8 mouse cellular contexts compared by ENCODE assay signal in genomic region chr14:11161751-11162231, GRCm38 (mm10). TPM values are rescaled to one million over a fixed set of nuclear protein-coding genes. Genes with fewer than 3 reads are reported as not detected.
DNase-seq lines count a peak whose midpoint lies in the region; ATAC-seq and TF ChIP-seq lines count a peak whose summit lies in the region.

Gene Fhit (minus strand): TSS chr14:11162035.

- WGBS in forebrain, embryonic 14.5 days: 0% methylated on average over 28 of the region's 28 CpGs
- WGBS in heart, postnatal 0 days: under 1% methylated on average over 28 of the region's 28 CpGs
- WGBS in liver, embryonic 12.5 days (ENCODE audit: insufficient replicate concordance): 1% methylated on average over 28 of the region's 28 CpGs
- under 1% methylated on average over 28 of the region's 28 CpGs for WGBS in stomach, embryonic 14.5 days

- in situ Hi-C loops in CH12.LX (cut with MboI; ENCODE audit: low pct_ligation_motif_present, low pct_unique_long_range_greater_than_20kb, low sequenced_read_pairs): no loop called here

- H3K4me3 ChIP-seq in CH12.LX (replicated peaks in 1 of 3; ENCODE audit: low read depth in 2 of 3, low read length in 2 of 3, poor library complexity in 1 of 3): peak within 1 kb of the TSS; percentile 12 to 63 (median 52)
- peak within 1 kb of the TSS; percentile 51 for H3K4me3 ChIP-seq in forebrain, embryonic 14.5 days (ENCODE audit: low read depth, low read length)
- H3K4me3 ChIP-seq in heart, postnatal 0 days (ENCODE audit: low read depth, low read length): peak within 1 kb of the TSS; percentile 67
- peak within 1 kb of the TSS; percentile 60 for H3K4me3 ChIP-seq in liver, embryonic 12.5 days
- peak within 1 kb of the TSS; percentile 61 for H3K4me3 ChIP-seq in stomach, embryonic 14.5 days (ENCODE audit: low read depth, low read length)

- H3K9ac ChIP-seq in CH12.LX (ENCODE audit: insufficient read depth, low read depth): no peak within 1 kb of the TSS
- H3K9ac ChIP-seq in forebrain, embryonic 14.5 days (ENCODE audit: low read length): peak within 1 kb of the TSS; percentile 58
- peak within 1 kb of the TSS; percentile 59 for H3K9ac ChIP-seq in heart, postnatal 0 days (replicated peaks; ENCODE audit: low read depth, low read length)
- peak within 1 kb of the TSS; percentile 61 for H3K9ac ChIP-seq in liver, embryonic 12.5 days
- peak within 1 kb of the TSS; percentile 40 for H3K9ac ChIP-seq in stomach, embryonic 14.5 days (replicated peaks; ENCODE audit: low read depth, low read length)

- no peaks in the 10 kb centered on the region for H3K27me3 ChIP-seq in CH12.LX (replicated peaks)
- no peaks in the 10 kb centered on the region for H3K27me3 ChIP-seq in forebrain, embryonic 14.5 days (replicated peaks; ENCODE audit: control insufficient read depth, insufficient read depth, low read length)
- H3K27me3 ChIP-seq in heart, postnatal 0 days (ENCODE audit: control insufficient read depth, insufficient read depth, low read length): no peaks in the 10 kb centered on the region
- H3K27me3 ChIP-seq in liver, embryonic 12.5 days (replicated peaks): no peaks in the 10 kb centered on the region
- no peaks in the 10 kb centered on the region for H3K27me3 ChIP-seq in stomach, embryonic 14.5 days (ENCODE audit: control insufficient read depth, insufficient read depth, low read length)

- no peak for TF ChIP-seq RAD21 in CH12.LX (IDR thresholded peaks at IDR 0.05; ENCODE audit: low read depth, low read length)

- peak; percentile 96 for ATAC-seq in forebrain, embryonic 14.5 days
- ATAC-seq in heart, postnatal 0 days (ENCODE audit: insufficient read depth, low read depth): peak; percentile 97
- peak; percentile 91 for ATAC-seq in liver, embryonic 12.5 days
- peak; percentile 98 for ATAC-seq in stomach, embryonic 14.5 days (ENCODE audit: insufficient number of reproducible peaks, insufficient read depth, low FRiP score, low read depth)

- no peaks in the 10 kb centered on the region for H3K36me3 ChIP-seq in CH12.LX (replicated peaks in 1 of 2; ENCODE audit: control insufficient read depth in 1 of 2, insufficient read depth in 1 of 2, low read length in 1 of 2)
- no peaks in the 10 kb centered on the region for H3K36me3 ChIP-seq in forebrain, embryonic 14.5 days (ENCODE audit: control insufficient read depth, insufficient read depth, low read length)
- H3K36me3 ChIP-seq in heart, postnatal 0 days (replicated peaks; ENCODE audit: control insufficient read depth, insufficient read depth, low read length): no peaks in the 10 kb centered on the region
- H3K36me3 ChIP-seq in liver, embryonic 12.5 days: no peaks in the 10 kb centered on the region
- H3K36me3 ChIP-seq in stomach, embryonic 14.5 days (ENCODE audit: control insufficient read depth, insufficient read depth, low read length): no peaks in the 10 kb centered on the region

- no peak for TF ChIP-seq EP300 in CH12.LX (IDR thresholded peaks at IDR 0.05; ENCODE audit: low read length)
- no peak for TF ChIP-seq EP300 in heart, postnatal 0 days (IDR thresholded peaks at IDR 0.05; ENCODE audit: low read depth)

- TF ChIP-seq POLR2A in CH12.LX (IDR thresholded peaks at IDR 0.05; ENCODE audit: low read depth, low read length): no peak

- DNase-seq in CH12.LX (ENCODE audit: extremely low read depth): peak; percentile 80
- DNase-seq in cerebellum, adult 11 months: peak; percentile 92
- peak; percentile 97 for DNase-seq in forebrain, embryonic 14.5 days (ENCODE audit: low spot score)
- peak; percentile 95 for DNase-seq in heart, postnatal 0 days (ENCODE audit: low spot score)
- DNase-seq in kidney, postnatal 25 days: peak; percentile 95 to 98
- DNase-seq in neural tube, embryonic 10.5 days (ENCODE audit: extremely low spot score, low spot score): peak; percentile 79

- peaks cover 0 to 30% of the 10 kb centered on the region in 2 experiments; a peak in 2 of 4 replicates for H3K4me1 ChIP-seq in CH12.LX (ENCODE audit: control insufficient read depth in 1 of 2, insufficient read depth in 2 of 2)
- H3K4me1 ChIP-seq in forebrain, embryonic 14.5 days (ENCODE audit: control insufficient read depth, insufficient read depth, low read length): 0 out of 2 replicates have a peak, but pooled peaks cover 2% of the 10 kb centered on the region
- H3K4me1 ChIP-seq in heart, postnatal 0 days (ENCODE audit: control insufficient read depth, insufficient read depth): no peaks in the 10 kb centered on the region
- H3K4me1 ChIP-seq in liver, embryonic 12.5 days: no peaks in the 10 kb centered on the region
- H3K4me1 ChIP-seq in stomach, embryonic 14.5 days (ENCODE audit: control insufficient read depth, insufficient read depth, low read length): no peaks in the 10 kb centered on the region

- H3K27ac ChIP-seq in CH12.LX (ENCODE audit: insufficient read depth, low read depth): no peak within 1 kb of the TSS
- peak within 1 kb of the TSS; percentile 56; the same call in 1 of the 2 replicates for H3K27ac ChIP-seq in forebrain, embryonic 14.5 days (ENCODE audit: low read depth, low read length)
- H3K27ac ChIP-seq in heart, postnatal 0 days (ENCODE audit: low read depth): peak within 1 kb of the TSS; percentile 61
- H3K27ac ChIP-seq in liver, embryonic 12.5 days: no peak within 1 kb of the TSS
- peak within 1 kb of the TSS; percentile 22; the same call in 1 of the 2 replicates for H3K27ac ChIP-seq in stomach, embryonic 14.5 days (ENCODE audit: low read length)

- no peaks in the 10 kb centered on the region for H3K9me3 ChIP-seq in CH12.LX (replicated peaks; ENCODE audit: low read length)
- H3K9me3 ChIP-seq in forebrain, embryonic 14.5 days (replicated peaks; ENCODE audit: control insufficient read depth, low read length): no peaks in the 10 kb centered on the region
- no peaks in the 10 kb centered on the region for H3K9me3 ChIP-seq in heart, postnatal 0 days (replicated peaks; ENCODE audit: control insufficient read depth, low read length)
- no peaks in the 10 kb centered on the region for H3K9me3 ChIP-seq in liver, embryonic 12.5 days (replicated peaks)
- no peaks in the 10 kb centered on the region for H3K9me3 ChIP-seq in stomach, embryonic 14.5 days (ENCODE audit: control insufficient read depth, low read depth, low read length)

- H3K79me2 ChIP-seq in CH12.LX (replicated peaks; ENCODE audit: control insufficient read depth, extremely low read depth, insufficient read depth, poor library complexity, severe bottlenecking): no peaks in the 10 kb centered on the region

- dilution Hi-C loops in CH12.LX (cut with MboI; ENCODE audit: extremely low pct_ligation_motif_present, extremely low pct_unique_long_range_greater_than_20kb, low sequenced_read_pairs): no loop called here

- no peak within 1 kb of the TSS for H3K4me2 ChIP-seq in CH12.LX (ENCODE audit: insufficient read depth, low read depth, poor library complexity, severe bottlenecking)
- H3K4me2 ChIP-seq in forebrain, embryonic 14.5 days (ENCODE audit: low read length): peak within 1 kb of the TSS; percentile 80
- peak within 1 kb of the TSS; percentile 88 for H3K4me2 ChIP-seq in heart, postnatal 0 days (ENCODE audit: low read depth, low read length)
- H3K4me2 ChIP-seq in liver, embryonic 12.5 days: peak within 1 kb of the TSS; percentile 75
- H3K4me2 ChIP-seq in stomach, embryonic 14.5 days (replicated peaks; ENCODE audit: low read depth, low read length): peak within 1 kb of the TSS; percentile 71

- no peak for TF ChIP-seq CTCF in CH12.LX (conservative IDR thresholded peaks at IDR 0.05 in 1 of 2, IDR thresholded peaks at IDR 0.05 in 1 of 2; ENCODE audit: low read depth in 2 of 2, low read length in 2 of 2)
- TF ChIP-seq CTCF in heart, postnatal 0 days (IDR thresholded peaks at IDR 0.05; ENCODE audit: low read depth): no peak

TF ChIP-seq in CH12.LX, 34 proteins besides CTCF, POLR2A, EP300 and RAD21:
- TF ChIP-seq MXI1 (IDR thresholded peaks at IDR 0.05; ENCODE audit: low read depth, low read length) (no peak), BHLHE40 (IDR thresholded peaks at IDR 0.05; ENCODE audit: low read depth, low read length) (no peak), CHD2 (IDR thresholded peaks at IDR 0.05; ENCODE audit: low read length) (no peak), MAFK (IDR thresholded peaks at IDR 0.05; ENCODE audit: insufficient replicate concordance, low read length) (no peak), CHD1 (IDR thresholded peaks at IDR 0.05; ENCODE audit: low read depth, low read length) (no peak), NELFE (IDR thresholded peaks at IDR 0.05; ENCODE audit: low read depth, low read length) (no peak), TBP (conservative IDR thresholded peaks at IDR 0.05; ENCODE audit: low read depth, low read length) (no peak), HCFC1 (IDR thresholded peaks at IDR 0.05; ENCODE audit: low read depth, low read length) (peak; percentile 82), ZMIZ1 (IDR thresholded peaks at IDR 0.05; ENCODE audit: low read depth, low read length) (no peak), ZKSCAN1 (IDR thresholded peaks at IDR 0.05; ENCODE audit: borderline replicate concordance, low read depth, low read length) (no peak), TCF12 (IDR thresholded peaks at IDR 0.05; ENCODE audit: low read depth, low read length) (no peak), JUN (IDR thresholded peaks at IDR 0.05; ENCODE audit: insufficient read depth, low read depth, low read length) (no peak), ZNF384 (IDR thresholded peaks at IDR 0.05; ENCODE audit: low read depth, low read length) (peak; percentile 82)

RNA-seq across cellular contexts. Expression of gene Fhit, which starts in this region (rescaled TPM):
- 0.64 and 1.1 TPM in 2 replicates for total RNA-seq in CH12.LX (2012; rRNA removed)
- total RNA-seq in CH12.LX (2014; rRNA removed): 1.2 and 1.9 TPM in 2 replicates
- polyA plus RNA-seq in CH12.LX (2012; ENCODE audit: insufficient read length, low read depth): 0.64 and 1.4 TPM in 2 replicates
- 6.8 and 8.1 TPM in 2 replicates for polyA plus RNA-seq in forebrain, embryonic 14.5 days (2014; fragmentation: Nextera tagmentation; extraction: Ambion mirVana)
- 3.7 and 4.1 TPM in 2 replicates for total RNA-seq in heart, postnatal 0 days (2014; rRNA removed; ENCODE audit: low replicate concordance)
- 4.9 and 5.2 TPM in 2 replicates for polyA plus RNA-seq in heart, postnatal 0 days (2015; fragmentation: Nextera tagmentation; extraction: Ambion mirVana)
- polyA plus RNA-seq in liver, embryonic 12.5 days (2016; fragmentation: Nextera tagmentation; extraction: Ambion mirVana): 2.1 and 2.3 TPM in 2 replicates
- 9.7 and 10.3 TPM in 2 replicates for polyA plus RNA-seq in stomach, embryonic 14.5 days (2014; fragmentation: Nextera tagmentation; extraction: Ambion mirVana)

Comparison
In these comparisons a context has a peak if more than half of its experiments do, and no peak if none do; other contexts are left out.
1. H3K27ac ChIP-seq: peak in forebrain, embryonic 14.5 days (single experiment), heart, postnatal 0 days (single experiment) and stomach, embryonic 14.5 days (single experiment); none in CH12.LX (single experiment) and liver, embryonic 12.5 days (single experiment).
2. Peak in every context shown above with its lines, with median percentiles within 50 percentile points of each other: DNase-seq, H3K4me3 ChIP-seq and ATAC-seq.